Mouse (Mus musculus): Measurements from ENCODE around the gene Gm156. TPM values are rescaled to one million over a fixed set of nuclear protein-coding genes. Genes with fewer than 3 reads are reported as not detected.
"Not testable (repeated sequence)": the region's sequence is repeated elsewhere in the genome, so short reads cannot be mapped to it uniquely, and the experiment has no call there.

Gm156 gene
- polyA plus RNA-seq (2015; fragmentation: Nextera tagmentation; extraction: Ambion mirVana), result not detected in 2 replicates

GRCm38 (mm10) chr6:129784170-129784569 lies at the start of gene Gm156:
TSS of gene Gm156 (minus strand) at chr6:129784270.
- H3K27me3 ChIP-seq; ATAC-seq; H3K36me3 ChIP-seq; H3K4me3 ChIP-seq (replicated peaks); H3K27ac ChIP-seq; H3K4me1 ChIP-seq (replicated peaks); H3K4me2 ChIP-seq (replicated peaks); H3K9me3 ChIP-seq; H3K9ac ChIP-seq (replicated peaks): not testable (repeated sequence)
- WGBS, result 88% methylated on average over 3 of the region's 3 CpGs

GRCm38 (mm10) chr6:129825559-129825958 lies 41.5 kb upstream of the Gm156 start:
- peaks cover 20% of the 10 kb centered on the region for H3K9me3 ChIP-seq
- 73% methylated on average over 1 of the region's 1 CpGs for WGBS
- no peaks in the 10 kb centered on the region for H3K36me3 ChIP-seq
- H3K9ac ChIP-seq (replicated peaks), result no peak overlapping the region
- H3K27me3 ChIP-seq, result no peaks in the 10 kb centered on the region
- H3K4me1 ChIP-seq (replicated peaks), result no peaks in the 10 kb centered on the region
- no peak overlapping the region for H3K4me2 ChIP-seq (replicated peaks)
- no peak for ATAC-seq
- no peak overlapping the region for H3K27ac ChIP-seq
- H3K4me3 ChIP-seq (replicated peaks), result no peak overlapping the region

DNA sequence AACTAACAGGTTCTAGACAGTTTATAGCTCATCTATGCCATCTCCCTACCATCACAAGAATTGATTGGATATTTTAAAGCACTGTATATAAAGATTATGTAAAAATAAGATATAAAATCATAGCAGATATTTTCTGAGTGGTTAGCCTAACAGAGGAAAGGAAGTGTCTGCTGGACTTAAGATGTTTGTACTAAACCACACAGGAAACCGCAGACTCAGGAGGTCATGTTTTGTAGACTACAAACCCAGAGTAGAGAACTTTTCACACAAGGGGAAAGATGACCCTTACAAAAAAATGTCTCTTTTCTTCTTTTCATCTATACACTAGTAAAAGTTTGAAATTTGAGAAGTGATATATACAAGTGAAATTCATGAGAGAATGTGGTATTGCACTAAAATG lies 39.9 kb upstream of the Gm156 start:
- H3K9ac ChIP-seq (replicated peaks), result no peak overlapping the region
- ATAC-seq, result no peak
- no peaks in the 10 kb centered on the region for H3K36me3 ChIP-seq
- H3K9me3 ChIP-seq, result peaks cover 19% of the 10 kb centered on the region
- no peak overlapping the region for H3K4me3 ChIP-seq (replicated peaks)
- WGBS, result 93% methylated on average over 1 of the region's 1 CpGs
- no peak overlapping the region for H3K4me2 ChIP-seq (replicated peaks)
- no peak overlapping the region for H3K27ac ChIP-seq
- no peaks in the 10 kb centered on the region for H3K4me1 ChIP-seq (replicated peaks)
- no peaks in the 10 kb centered on the region for H3K27me3 ChIP-seq

- Histone ChIP-seq H3K9ac (replicated peaks) (no peak overlapping the region), H3K9me3 (peaks cover 4% of the 10 kb centered on the region), H3K27me3 (no peaks in the 10 kb centered on the region), H3K4me2 (replicated peaks) (no peak overlapping the region), H3K27ac (no peak overlapping the region), H3K4me3 (replicated peaks) (no peak overlapping the region), H3K36me3 (no peaks in the 10 kb centered on the region), H3K4me1 (replicated peaks) (no peaks in the 10 kb centered on the region)
- WGBS, result 73% methylated on average over 3 of the region's 3 CpGs
- ATAC-seq, result no peak
Observed at GRCm38 (mm10) chr6:129817731-129818130, 33.7 kb upstream of the Gm156 start.

- Histone ChIP-seq H3K4me2 (replicated peaks) (no peak overlapping the region), H3K9ac (replicated peaks) (no peak overlapping the region), H3K27ac (no peak overlapping the region), H3K36me3 (no peaks in the 10 kb centered on the region), H3K4me3 (replicated peaks) (no peak overlapping the region), H3K9me3 (peaks cover 5% of the 10 kb centered on the region; the same call in 1 of the 2 replicates), H3K27me3 (no peaks in the 10 kb centered on the region), H3K4me1 (replicated peaks) (no peaks in the 10 kb centered on the region)
- no peak for ATAC-seq
- 82% methylated on average over 3 of the region's 3 CpGs for WGBS
Observed at GRCm38 (mm10) chr6:129747654-129748032, 36.4 kb downstream of the Gm156 start.

DNA sequence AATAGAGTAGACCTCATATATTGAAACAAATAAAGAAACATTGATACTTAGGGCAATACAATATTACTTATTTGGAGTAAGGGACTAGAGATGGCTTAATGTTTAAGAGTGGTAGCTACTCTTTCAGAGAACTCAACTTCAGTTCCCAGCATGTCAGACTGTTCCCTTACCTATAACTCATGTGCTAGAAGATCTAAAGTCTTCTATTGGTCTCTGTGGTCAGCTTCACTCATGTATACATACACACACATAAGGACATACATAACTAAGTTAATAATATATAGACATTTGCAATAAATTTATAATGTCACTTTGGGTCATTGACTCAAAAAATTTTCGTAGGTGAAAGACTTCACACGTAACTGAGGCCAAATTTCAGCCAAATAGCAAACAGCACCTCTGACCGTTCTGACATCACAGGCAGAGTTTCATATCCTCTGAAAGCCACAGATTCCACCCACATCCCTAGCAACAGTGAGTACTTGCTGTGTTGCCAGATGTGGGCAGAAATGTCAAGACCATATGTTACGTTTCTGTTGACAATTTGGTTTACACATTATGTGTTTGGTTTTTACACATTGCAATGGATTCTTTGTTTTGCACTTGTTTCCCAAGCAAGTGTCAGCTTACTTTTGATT lies 36.9 kb downstream of the Gm156 start:
- Histone ChIP-seq H3K36me3 (no peaks in the 10 kb centered on the region), H3K9ac (replicated peaks) (no peak overlapping the region), H3K9me3 (peaks cover 5% of the 10 kb centered on the region; the same call in 1 of the 2 replicates), H3K27ac (no peak overlapping the region), H3K4me1 (replicated peaks) (no peaks in the 10 kb centered on the region), H3K4me3 (replicated peaks) (no peak overlapping the region), H3K27me3 (no peaks in the 10 kb centered on the region), H3K4me2 (replicated peaks) (no peak overlapping the region)
- no peak for ATAC-seq
- 82% methylated on average over 4 of the region's 4 CpGs for WGBS

GRCm38 (mm10) chr6:129746151-129746550 lies 37.9 kb downstream of the Gm156 start:
- Histone ChIP-seq H3K4me3 (replicated peaks) (no peak overlapping the region), H3K9me3 (peaks cover 5% of the 10 kb centered on the region; the same call in 1 of the 2 replicates), H3K36me3 (no peaks in the 10 kb centered on the region), H3K9ac (replicated peaks) (no peak overlapping the region), H3K27me3 (no peaks in the 10 kb centered on the region), H3K4me2 (replicated peaks) (no peak overlapping the region), H3K27ac (no peak overlapping the region), H3K4me1 (replicated peaks) (no peaks in the 10 kb centered on the region)
- 61% methylated on average over 3 of the region's 3 CpGs for WGBS
- ATAC-seq, result no peak

DNA sequence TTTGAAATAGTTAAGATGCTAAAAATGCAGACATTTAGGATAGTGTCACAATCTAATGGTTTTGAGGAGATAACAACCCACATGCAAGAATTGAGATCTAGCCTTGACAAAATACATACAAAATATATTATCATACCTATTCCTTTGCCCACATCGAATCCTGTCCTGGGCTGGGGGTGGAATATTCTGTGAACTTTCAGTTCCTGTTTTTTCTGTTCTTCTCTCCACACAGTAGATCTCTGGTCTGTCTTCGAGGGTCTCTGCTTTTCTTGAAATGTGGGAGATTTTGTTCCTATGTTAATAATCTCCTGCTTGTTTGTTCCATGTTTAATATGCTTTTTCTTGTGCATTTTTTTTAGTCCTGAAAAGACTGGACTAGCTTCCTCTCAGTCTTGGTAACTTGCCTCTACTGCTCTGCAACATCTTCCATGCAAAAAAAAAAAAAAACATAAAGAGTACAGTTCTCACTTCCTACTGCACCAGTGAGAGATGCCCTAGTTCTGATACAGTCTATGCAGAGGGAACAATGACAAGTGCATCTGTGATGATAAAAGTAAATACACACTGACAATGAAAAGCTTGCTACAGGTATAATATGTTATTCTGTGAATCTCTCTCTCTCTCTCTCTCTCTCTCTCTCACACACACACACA lies 43.9 kb downstream of the Gm156 start, which contains the start of gene Klri2:
TSS of gene Klri2 (minus strand) at position 416 of the 653 bp plus-strand sequence.
- H3K4me1 ChIP-seq (replicated peaks), result no peaks in the 10 kb centered on the region
- H3K36me3 ChIP-seq, result no peaks in the 10 kb centered on the region
- H3K9me3 ChIP-seq, result no peaks in the 10 kb centered on the region
- no peak for ATAC-seq
- H3K9ac ChIP-seq (replicated peaks), result no peak within 1 kb of the TSS
- H3K27me3 ChIP-seq, result no peaks in the 10 kb centered on the region
- 74% methylated on average over 2 of the region's 2 CpGs for WGBS
- no peak within 1 kb of the TSS for H3K4me2 ChIP-seq (replicated peaks)
- no peak within 1 kb of the TSS for H3K4me3 ChIP-seq (replicated peaks)
- H3K27ac ChIP-seq, result no peak within 1 kb of the TSS

DNA sequence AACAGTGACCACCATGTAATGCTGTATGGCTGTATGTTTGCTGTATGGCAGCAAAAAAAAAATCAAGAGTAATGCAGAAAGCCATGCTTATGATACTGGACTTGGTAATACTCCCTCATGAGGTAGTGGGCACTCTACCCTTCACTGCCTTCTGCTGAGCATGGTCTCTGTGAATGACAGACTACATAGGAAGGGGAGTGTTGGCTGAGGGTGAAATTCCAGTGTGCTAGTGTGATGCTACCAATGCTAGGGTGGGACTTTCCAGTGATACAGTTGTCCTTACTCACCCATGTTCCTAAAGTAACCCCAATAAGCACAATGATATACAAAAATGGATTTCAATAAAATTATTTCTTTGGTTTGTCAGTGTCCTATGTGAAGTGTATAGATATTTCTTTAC lies 47.7 kb downstream of the Gm156 start:
- Histone ChIP-seq H3K27me3 (no peaks in the 10 kb centered on the region), H3K4me2 (replicated peaks) (no peak overlapping the region), H3K27ac (no peak overlapping the region), H3K4me3 (replicated peaks) (no peak overlapping the region), H3K9me3 (no peaks in the 10 kb centered on the region; the same call in 1 of the 2 replicates), H3K9ac (replicated peaks) (no peak overlapping the region), H3K36me3 (no peaks in the 10 kb centered on the region), H3K4me1 (replicated peaks) (no peaks in the 10 kb centered on the region)
- no peak for ATAC-seq

- ATAC-seq, result no peak
- H3K9ac ChIP-seq (replicated peaks), result no peak overlapping the region
- H3K4me3 ChIP-seq (replicated peaks), result no peak overlapping the region
- WGBS, result 93% methylated on average over 1 of the region's 1 CpGs
- H3K27me3 ChIP-seq, result no peaks in the 10 kb centered on the region
- no peak overlapping the region for H3K27ac ChIP-seq
- H3K4me2 ChIP-seq (replicated peaks), result no peak overlapping the region
- H3K9me3 ChIP-seq, result no peaks in the 10 kb centered on the region
- H3K36me3 ChIP-seq, result no peaks in the 10 kb centered on the region
- H3K4me1 ChIP-seq (replicated peaks), result no peaks in the 10 kb centered on the region
Observed at GRCm38 (mm10) chr6:129727237-129727636, 56.8 kb downstream of the Gm156 start.

DNA sequence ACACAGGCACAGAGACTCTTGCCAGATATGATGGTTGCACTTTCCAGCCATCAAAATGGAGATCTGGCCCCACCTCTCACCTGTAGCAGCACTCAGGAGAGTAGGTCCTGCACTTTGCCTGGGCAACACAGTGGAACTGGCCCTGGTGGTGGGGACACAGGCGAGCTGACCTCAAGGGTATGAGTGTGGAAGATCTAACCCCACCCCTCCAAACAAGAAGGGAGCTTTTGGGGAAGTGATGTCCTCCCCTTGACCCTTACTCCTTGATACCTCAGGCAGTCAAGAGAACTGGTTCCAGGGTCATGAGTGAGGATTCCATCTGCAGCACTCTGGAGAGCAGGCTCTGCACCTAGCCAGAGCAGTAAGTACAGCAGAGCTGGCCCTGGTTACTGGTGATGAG lies 62.7 kb downstream of the Gm156 start:
- Histone ChIP-seq H3K9ac (replicated peaks) (no peak overlapping the region), H3K4me3 (replicated peaks) (no peak overlapping the region), H3K4me1 (replicated peaks) (no peaks in the 10 kb centered on the region), H3K27ac (no peak overlapping the region), H3K27me3 (no peaks in the 10 kb centered on the region), H3K36me3 (no peaks in the 10 kb centered on the region), H3K9me3 (no peaks in the 10 kb centered on the region), H3K4me2 (replicated peaks) (no peak overlapping the region)
- 58% methylated on average over 1 of the region's 1 CpGs for WGBS
- no peak for ATAC-seq

GRCm38 (mm10) chr6:129720487-129720886 lies 63.6 kb downstream of the Gm156 start:
- no peaks in the 10 kb centered on the region for H3K4me1 ChIP-seq (replicated peaks)
- no peak overlapping the region for H3K4me2 ChIP-seq (replicated peaks)
- H3K4me3 ChIP-seq (replicated peaks), result no peak overlapping the region
- H3K9me3 ChIP-seq, result no peaks in the 10 kb centered on the region
- no peaks in the 10 kb centered on the region for H3K36me3 ChIP-seq
- H3K9ac ChIP-seq (replicated peaks), result no peak overlapping the region
- no peaks in the 10 kb centered on the region for H3K27me3 ChIP-seq
- 16% methylated on average over 3 of the region's 3 CpGs for WGBS
- ATAC-seq, result no peak
- H3K27ac ChIP-seq, result no peak overlapping the region

DNA sequence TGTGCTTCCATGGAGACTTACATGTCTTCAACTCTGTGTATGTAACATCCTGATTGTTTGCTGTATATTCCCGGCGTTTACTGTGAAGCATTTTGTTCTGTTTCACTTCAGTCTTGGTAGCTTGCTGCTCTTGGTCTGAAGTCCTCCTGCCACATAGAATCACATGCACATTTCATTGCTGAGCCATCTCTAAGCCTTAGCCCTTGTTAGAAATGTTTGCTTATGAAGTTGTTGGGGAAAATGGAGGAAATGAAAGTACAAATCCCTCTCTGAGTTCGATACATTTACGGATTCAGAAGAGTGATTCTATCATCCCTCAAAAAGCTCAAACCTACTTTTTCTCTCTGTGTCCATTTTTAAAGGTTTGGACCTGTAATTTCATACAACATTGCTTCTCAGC lies 67.0 kb downstream of the Gm156 start, which contains the start of gene Klri1:
TSS of gene Klri1 (minus strand) at position 101 of the 400 bp plus-strand sequence.
- H3K9me3 ChIP-seq, result no peaks in the 10 kb centered on the region
- ATAC-seq, result no peak
- H3K4me2 ChIP-seq (replicated peaks), result no peak within 1 kb of the TSS
- 89% methylated on average over 4 of the region's 4 CpGs for WGBS
- no peaks in the 10 kb centered on the region for H3K4me1 ChIP-seq (replicated peaks)
- H3K27ac ChIP-seq, result no peak within 1 kb of the TSS
- no peaks in the 10 kb centered on the region for H3K27me3 ChIP-seq
- no peak within 1 kb of the TSS for H3K4me3 ChIP-seq (replicated peaks)
- H3K9ac ChIP-seq (replicated peaks), result no peak within 1 kb of the TSS
- no peaks in the 10 kb centered on the region for H3K36me3 ChIP-seq
